Mouse (Mus musculus) neural tube, embryonic 10.5 days (tissue): ENCODE data around the gene App.

ENCODE experiments used
- DNase-seq: peaks from one replicate; pipeline ENCODE4 v3.0.0-alpha.2; 2017; ENCODE audit warnings: low spot score; ENCODE audit errors: extremely low spot score

The App gene

DNA sequence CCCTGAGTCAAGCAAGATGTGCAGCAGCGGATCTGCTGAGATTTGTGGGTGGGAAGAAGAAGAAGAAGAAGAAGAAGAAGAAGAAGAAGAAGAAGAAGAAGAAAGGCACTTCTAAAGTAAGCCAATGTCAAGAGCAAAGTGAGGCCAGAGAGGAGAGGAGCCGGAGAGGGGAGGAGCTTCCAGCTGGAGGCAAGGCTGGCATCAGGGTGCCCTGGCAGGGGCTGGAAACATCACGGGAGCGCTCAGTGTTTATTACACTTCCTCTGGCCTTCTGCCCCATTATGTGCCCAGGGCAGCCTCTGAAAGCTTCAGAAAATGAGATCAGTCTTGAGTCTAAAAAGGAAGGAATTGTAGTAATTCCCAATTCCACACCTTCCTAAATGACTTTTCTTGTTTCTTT lies 145.2 kb downstream of the App start:
- DNase-seq: no peak

DNA sequence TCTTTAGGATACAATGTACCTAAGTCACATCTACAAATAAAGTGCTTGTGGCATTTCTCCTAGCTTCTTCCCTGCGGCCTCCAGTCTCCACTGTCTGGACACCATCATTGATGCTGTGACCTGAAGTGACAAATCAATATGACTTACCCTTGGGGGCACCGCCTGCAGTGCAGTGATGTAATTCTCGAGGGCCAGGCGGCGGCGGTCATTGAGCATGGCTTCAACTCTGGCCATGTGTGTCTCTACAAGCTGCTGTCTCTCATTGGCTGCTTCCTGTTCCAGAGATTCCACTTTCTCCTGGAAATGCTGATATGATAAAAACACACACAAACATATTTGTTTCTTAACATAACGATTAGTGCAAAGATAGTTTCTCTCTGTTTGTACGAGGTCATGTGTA lies 148.9 kb downstream of the App start:
- DNase-seq: no peak

DNA sequence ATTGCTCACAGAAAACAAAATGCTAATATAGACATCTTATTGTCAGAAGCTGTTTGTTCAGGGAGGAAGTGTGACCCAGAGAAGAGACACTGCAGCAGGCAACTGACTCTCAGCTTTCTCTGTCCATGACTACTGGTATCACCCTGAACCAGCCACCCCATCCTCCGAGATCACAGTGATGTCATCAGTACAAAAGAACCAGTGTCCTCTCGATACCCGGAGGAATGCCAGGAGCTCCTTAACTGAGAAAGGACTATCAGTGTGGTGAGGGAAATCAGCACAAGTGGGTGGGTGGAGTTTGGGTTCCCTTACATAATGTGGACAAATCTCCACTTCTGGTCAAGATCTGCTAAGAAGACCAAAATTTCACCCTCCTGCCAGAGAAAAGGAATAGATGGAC lies 150.5 kb downstream of the App start:
- DNase-seq: no peak

DNA sequence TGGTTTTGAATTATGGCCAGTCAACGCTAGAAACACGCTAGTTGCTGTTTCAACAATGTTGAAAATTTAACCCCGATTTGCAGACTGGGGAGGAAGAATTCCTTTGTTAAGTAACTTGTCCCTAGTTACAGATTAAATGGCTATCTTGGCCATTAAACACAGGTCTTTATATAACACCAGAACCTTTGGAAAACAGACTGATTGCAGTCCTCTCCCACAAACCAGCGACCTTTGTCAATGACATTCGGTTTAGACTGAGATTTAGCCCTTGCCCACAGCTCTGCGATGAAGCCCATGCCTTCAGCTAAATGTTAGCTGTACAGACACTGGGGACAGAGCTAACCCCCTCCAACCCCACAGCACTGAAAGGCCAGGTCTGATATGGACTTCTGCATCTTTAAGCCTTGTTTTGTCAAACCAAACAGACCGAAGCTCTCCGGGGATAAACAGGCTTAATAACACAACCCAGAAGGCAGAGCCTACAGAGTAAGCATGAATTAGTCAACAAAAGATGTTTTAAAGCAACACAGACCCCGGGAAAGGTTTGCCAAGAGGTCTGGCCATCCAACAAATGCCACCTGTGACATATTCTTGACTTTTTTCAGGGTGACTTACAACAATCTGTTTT lies 152.8 kb downstream of the App start:
- DNase-seq: no peak

- no peak for DNase-seq
Measured at GRCm38 (mm10) chr16:85019273-85019672, 154.3 kb downstream of the App start.

DNA sequence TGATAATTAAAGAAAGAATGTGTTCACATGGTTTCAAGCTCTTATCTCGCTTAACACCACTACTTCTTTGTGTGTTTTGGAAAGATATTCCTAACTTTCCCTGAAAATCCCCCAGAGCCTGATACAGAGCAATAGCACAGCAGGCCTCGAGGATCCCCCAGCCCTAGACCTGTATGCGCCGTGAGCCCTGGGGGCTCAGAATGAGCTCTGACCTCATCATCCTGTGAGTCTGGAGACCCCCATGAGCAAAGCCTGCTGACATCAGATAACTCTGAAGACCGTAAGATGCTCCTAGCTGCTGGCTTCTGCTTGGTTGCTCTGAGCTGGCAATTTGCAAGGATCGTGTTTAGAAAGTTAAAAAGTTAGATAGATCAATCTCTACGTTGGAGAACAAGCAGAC lies 155.7 kb downstream of the App start:
- DNase-seq: no peak

DNA sequence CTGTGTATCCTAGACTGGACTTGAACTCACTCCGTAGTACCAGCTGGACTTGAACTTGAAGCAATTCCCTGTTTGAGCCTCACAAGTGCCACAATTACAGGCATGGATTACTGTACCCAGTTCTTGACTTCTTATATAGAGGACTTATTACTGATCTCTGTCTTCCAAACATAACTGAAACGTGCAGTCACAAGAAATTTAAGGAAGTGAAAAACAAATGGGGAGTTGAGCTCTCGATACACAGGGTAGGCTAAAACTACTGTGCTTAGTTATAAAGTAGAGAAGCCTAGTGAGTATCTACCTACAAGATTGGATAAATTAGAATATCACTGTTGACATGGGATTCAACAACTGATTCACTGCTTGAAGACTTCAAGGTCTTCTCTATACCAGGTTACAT lies 160.9 kb downstream of the App start:
- no peak for DNase-seq

GRCm38 (mm10) chr16:85012172-85012571 lies 161.4 kb downstream of the App start:
- DNase-seq: no peak

DNA sequence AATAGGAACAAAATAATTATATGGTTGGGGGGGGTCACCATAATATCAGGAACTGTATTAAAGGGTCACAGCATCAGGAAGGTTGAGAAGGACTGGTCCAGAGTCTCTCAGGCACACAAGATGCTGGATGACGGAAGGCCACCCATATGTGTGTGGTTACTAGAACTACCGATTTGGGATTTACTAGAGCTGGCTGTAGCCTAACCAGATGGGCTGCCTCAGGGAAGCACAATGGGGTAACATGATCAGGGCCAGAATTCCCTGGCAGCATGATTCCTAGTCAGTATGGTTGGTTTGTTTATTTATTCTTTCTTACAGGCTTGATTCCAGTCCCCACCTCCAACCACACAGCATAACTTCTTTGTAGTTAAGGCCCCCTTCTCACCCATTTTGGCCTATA lies 162.9 kb downstream of the App start:
- DNase-seq: no peak

DNA sequence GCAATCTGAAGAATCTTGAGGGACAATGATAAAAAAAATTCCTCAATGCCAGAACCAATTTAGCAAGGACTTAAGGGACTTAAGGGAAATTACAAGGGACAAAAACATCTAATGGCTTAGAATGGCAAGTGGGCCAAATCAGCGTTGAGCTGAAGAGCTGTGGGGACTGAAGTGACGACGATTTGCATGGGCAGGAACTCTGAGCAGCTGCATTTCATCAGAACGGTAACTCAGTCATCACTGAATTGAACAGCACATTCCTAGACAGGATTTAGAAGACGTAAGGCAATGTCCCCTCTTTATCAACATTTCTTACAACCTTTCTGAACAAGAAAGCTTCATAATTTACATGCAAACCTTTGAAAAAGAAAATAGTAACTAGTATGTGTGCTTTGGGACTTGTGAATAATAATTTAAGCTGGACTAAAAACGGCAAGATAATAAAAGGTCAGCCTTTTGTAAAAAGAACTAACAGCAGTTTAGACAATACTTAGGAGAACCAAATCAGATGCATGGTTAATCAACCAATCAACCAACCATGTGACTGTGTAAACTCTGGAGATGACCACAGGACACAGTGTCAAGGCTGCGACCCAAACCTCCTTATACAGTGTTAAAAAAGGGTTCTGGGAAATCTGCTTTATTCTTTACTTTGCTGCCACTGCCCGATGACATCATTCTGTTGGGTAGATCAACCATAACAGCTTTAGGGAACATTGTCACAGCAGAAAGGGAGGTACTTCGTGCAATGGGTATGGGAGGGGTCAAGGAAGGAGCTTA lies 164.5 kb downstream of the App start:
- DNase-seq: no peak

GRCm38 (mm10) chr16:85001939-85002556 lies 171.5 kb downstream of the App start:
- DNase-seq: no peak

- DNase-seq: no peak
Measured at GRCm38 (mm10) chr16:85000304-85000703, 173.3 kb downstream of the App start.

GRCm38 (mm10) chr16:84997551-84997950 lies 176.0 kb downstream of the App start:
- DNase-seq: no peak

GRCm38 (mm10) chr16:84995441-84995867 lies 178.1 kb downstream of the App start:
- no peak for DNase-seq

- no peak for DNase-seq
Measured at GRCm38 (mm10) chr16:84992888-84993287, 180.7 kb downstream of the App start.

GRCm38 (mm10) chr16:84991011-84991410 lies 182.6 kb downstream of the App start:
- no peak for DNase-seq

- DNase-seq: no peak
Measured at GRCm38 (mm10) chr16:84989938-84990337, 183.6 kb downstream of the App start.

DNA sequence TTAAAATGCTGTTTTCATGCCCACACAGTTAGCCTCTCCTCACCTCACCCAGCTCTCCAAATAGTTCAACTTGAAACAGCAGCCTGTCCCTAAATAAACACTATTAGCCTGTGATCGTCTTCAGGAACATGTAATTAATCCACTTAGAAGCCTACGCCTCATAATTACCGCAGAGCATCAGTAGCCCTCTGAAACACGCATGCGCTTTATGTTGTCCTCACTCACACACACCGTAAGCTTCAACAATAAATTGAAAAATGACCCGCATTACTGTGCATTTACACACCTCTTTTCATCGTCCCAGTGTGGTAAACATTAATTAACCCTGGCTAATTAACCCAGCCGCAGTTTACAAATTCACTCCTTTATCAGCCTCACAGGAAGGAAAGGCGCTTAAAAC lies 184.1 kb downstream of the App start:
- no peak for DNase-seq

DNA sequence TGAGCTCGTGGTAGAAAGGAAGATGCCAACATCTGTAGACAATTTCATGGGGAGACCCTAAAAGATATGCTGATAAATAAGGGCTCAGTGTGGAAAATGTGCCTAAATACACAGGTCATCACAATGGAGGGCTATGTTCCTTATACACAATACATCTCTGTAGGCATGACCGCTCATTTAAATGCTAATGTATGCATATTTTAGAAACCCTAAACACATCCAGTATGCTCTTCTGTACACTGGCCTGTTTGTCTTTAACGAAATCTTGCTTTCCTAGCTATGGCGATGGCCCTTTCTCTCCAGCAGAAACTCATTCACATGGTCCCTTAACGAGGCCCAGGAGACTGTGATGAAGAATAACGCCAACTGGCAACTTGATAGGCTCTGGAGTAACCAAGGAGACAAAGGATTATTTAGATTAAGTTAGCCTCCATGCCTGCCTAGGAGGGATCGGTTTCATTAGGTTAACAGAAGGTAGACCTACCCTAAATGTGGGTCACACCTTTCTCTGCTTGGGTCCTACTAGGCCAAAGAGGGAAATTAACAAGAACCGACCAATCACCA lies 185.8 kb downstream of the App start:
- no peak for DNase-seq

DNA sequence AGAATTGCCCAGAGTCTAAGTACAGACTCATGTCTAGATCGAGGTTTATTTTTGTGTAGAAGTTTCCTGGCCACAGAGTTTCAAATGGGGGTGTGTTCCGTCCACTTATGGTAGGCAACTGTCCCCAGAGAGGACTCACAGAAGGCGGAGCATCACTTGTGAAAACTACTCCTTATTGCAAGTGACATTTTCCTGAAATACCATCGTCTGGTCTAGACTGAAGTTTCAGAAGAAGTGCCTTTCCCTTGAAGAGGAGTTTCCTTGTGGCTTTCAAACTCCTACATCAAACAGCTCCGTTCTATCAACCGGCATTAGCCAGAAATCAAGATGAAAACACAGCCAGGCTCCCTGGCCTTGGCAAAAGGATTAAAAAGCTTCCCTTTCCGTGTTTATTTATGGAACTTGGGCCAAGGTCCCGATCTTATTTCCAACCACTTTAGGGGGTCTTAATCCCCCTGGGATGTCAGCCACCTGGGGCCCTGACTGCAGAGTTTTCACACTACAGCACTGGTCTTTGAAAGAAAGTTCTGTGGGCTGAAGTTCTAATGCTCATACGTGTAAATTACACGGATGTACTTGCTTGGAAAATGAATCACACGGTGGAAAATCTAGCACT lies 187.4 kb downstream of the App start:
- no peak for DNase-seq

- DNase-seq: no peak
Measured at GRCm38 (mm10) chr16:84985340-84985739, 188.2 kb downstream of the App start.

DNA sequence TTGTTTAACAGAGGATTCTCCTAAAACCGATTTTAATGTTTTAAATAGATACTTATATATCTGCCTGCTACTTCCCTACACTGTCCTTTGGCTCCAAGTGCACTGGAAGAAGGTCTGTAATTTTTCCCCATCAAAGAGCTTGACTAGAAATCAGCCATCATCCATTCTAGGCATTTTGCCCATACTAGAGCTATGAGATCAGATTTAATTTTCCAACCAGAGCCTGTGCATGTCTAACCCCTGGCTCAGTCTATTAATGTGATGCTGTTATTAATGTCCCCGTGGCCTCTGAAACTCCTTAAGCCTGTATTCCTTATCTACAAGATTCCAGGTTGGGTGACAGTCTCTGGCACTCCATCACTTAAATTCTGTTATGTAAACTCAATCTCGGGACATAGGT lies 190.1 kb downstream of the App start:
- DNase-seq: no peak
